Mouse (Mus musculus): ENCODE results near the gene Rpl32.

The Rpl32 gene

DNA sequence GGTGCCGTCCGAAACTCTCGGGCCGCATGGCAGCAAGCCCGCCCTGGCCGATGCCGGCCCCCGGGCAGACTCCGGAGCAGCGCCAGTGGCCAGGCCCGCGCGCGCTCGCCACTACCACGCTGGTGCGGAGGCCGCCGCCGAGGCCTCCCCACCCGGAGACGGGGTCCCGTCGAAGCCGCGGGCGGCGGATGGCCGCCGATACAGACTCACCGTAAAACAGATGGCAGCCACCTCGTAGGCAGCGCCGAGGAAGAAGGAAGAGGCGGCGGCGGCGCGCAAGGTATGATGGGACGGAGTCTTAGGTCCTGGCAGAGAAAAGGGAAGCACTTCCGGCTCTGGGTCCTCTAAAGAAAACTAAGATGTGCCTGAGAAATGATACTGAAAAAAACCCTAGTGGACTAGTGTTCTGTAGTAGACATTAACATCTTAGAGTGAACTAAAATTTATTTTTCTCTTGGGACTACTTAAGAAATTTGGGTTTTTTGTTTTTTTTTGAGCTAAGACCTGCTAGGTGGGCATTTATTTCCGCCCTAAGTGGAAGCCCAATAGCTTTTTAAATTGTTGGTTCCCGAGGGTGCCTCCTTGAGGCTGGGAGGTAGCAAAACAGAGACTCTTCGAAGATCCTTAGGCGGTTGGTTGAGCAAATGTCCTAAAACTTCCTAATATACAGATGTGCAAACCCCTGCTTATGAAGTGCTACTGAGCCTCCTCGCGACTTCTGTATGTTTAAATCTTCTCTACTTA, at the start of gene Rpl32:
Rpl32 (minus strand) TSS at position 260 of the 744 bp plus-strand sequence.
- peak; percentile 90 for DNase-seq (ENCODE audit: low spot score)

DNA sequence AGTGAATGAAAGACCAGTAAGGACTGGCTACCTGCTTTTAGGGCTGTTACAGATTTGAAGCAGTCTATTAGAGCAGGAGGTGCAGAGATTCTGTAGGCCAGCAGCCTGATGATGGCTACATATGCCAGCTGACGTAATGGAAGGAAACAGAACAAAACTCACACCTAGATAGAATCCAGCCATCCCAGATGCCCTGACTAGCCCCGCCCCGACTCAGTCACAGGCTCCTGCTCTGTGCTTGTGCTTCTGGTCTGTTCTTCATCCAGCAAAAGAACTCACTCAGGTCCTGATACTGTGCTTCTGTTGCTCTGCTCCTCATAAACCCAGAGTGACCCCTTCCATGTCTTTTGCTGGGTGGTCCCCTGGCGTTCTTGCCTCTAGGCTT, 47.8 kb upstream of the Rpl32 start:
- DNase-seq (ENCODE audit: low spot score): no peak

DNA sequence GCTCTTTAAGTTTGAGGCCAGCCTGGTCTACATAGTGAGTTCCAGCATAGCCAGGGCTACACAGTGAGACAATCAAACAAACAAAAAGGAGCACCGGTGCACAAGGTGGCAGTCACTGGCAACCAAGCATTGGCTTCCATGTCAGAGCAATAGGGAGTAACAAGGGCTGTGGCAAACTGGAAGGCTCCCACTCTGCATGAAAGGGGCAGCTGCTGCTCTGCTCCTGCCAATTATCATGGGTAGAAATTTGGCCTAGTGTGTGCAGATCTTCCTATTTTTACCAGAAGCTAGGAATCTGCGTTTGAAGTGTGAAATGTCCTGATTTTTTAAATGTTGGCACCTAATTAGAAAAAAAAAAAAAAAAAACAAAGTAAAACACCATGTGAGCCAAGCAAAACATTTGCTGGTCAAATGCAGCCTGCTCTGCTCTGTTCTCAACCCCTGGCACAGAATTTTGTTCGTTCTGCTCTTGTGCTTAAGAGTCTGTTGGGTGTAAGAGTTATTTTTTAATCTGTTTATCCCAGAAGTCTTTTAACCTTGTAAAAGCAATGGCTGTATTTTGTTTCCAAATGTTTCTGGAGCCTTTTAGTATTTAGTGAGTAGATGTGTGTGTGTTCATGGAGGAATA, 47.3 kb upstream of the Rpl32 start:
- no peak for DNase-seq (ENCODE audit: low spot score)

DNA sequence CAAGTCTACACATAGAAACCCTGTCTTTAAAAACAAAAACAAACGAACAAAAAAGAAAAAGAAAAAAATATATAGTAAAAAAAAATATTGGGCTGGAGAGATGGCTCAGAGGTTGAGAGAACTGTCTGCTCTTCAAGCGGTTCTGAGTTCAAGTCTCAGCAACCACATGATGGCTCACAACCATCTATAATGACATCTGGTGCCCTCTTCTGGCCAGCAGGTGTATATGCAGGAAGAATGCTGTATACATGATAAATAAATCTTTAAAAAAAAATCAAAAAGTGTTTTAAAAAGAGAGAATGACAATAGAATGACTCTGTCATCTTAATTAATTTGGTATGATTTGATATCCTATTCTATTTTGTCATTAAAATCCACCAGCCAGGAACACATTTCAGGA, 45.9 kb upstream of the Rpl32 start:
- DNase-seq (ENCODE audit: low spot score): no peak

DNA sequence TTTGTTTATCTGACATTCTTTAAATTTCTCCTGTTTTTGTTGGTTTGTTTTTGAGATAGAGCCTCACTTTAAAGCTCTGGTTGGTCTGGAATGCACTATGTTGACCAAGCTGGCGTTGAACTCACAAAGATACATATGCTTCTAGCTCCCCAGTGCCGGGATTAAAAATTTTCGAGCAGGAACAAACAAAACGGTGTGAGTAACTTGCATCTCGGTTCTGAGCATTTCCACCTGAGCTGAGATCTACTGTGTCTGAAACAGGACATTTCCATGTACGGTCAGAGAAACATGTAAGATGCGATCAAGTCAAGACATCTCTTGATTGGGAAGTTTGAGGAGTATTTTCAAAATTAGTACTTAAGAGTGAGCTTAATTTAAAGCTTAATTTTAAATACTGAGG, 45.4 kb upstream of the Rpl32 start:
- no peak for DNase-seq (ENCODE audit: low spot score)

DNA sequence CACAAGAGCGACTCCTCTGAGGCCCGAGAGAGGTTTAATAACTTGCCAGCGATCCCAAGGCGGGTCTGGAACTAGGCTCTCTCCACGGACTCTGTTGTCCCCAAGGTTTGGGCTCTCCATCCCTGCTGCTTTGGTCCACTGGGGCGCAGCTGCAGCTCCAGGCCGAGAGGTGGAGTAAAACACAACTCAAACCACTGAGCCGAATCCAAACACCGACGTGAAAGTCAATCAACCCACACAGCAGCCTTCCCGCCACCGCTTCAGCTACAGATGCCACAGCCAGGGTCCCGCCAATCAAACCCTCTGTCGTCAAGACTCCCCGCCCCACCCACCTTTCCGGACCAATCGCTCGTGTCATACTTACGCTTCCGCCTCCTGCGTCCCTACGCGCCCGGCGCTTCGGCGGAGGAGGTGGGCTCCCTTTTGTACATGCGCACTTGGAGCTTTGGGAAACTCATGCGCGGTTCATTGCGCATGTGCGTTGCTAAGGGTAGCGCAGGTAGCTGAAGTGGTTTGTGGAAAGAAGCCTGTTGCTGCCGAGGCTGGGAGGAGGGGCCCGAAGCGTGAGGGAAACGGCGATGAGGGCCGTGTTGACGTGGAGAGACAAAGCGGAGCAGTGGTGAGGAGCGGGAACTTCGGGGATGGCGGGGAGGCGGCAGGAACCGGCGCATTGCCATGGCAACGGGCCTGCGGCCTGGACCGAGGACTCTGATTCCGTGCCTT, 44.7 kb upstream of the Rpl32 start, which contains the start of the genes Mbd4 and Ift122:
Mbd4 (minus strand) TSS at position 281 of the 723 bp plus-strand sequence.
Ift122 (plus strand) TSS at position 380 of the 723 bp plus-strand sequence.
- peak; percentile 97 for DNase-seq (ENCODE audit: low spot score)

DNA sequence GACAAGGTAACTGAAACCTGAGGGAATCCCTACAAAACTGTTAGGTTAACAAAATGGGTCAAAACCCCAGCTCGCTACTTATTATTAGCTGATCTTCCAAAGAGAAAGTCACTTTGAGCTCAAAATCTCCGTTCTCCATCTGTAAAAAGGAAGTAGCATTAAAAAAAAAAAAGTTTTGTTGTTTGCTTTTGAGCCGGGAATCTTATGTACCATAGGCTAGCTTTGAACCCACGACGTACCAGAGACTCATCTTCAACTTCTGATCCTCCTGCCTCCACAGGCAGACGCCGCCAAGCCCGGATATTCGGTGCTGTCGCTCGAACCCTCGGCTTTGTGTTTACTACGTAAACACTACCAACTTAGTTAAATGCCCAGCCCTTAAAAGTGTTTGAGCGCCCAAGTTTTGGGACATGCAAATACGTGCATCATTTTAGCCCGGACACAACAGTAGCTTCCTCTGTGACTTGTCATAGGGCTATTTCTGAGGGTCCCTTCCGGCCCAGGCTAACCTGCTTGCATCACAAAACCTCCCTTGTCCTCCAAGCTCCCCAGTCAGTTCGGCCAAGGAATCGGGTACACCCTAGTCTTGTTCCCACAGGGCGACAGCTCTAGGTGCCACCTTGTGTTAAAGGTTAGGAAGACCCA, 44.0 kb upstream of the Rpl32 start:
- DNase-seq (ENCODE audit: low spot score): no peak

DNA sequence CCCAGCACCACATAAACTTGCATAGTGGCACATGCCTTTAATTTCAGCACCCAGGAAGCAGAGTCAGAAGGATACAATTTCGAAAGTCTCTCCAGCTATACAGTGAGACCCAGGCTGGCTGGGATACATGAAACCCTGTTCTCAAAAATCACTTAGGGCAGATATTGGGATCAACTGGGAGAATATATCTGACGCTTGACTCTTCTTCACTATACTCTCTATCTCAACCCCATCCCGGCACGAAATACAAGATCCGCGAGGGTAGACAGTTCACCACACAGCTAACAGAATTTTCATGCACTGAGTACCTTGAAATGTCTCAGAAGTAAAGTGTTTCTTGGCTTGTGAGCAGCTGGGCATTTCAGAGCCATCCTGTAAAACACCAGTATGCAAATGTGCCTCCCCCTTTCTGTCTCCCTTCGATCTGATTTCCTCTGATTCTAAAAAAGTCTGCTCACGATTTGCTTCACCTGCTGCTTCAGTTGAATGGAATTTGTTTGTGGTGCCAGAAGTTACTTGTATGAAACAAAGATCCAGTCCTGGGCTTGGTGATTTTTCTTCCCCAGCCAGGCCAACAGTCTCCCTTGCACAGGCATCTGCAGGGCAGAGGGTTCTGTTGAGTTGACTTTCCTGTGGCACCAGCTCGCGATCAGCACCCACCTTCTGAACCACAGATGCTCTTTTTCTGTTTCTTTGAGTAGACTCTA, 40.2 kb upstream of the Rpl32 start:
- DNase-seq (ENCODE audit: low spot score): no peak

DNA sequence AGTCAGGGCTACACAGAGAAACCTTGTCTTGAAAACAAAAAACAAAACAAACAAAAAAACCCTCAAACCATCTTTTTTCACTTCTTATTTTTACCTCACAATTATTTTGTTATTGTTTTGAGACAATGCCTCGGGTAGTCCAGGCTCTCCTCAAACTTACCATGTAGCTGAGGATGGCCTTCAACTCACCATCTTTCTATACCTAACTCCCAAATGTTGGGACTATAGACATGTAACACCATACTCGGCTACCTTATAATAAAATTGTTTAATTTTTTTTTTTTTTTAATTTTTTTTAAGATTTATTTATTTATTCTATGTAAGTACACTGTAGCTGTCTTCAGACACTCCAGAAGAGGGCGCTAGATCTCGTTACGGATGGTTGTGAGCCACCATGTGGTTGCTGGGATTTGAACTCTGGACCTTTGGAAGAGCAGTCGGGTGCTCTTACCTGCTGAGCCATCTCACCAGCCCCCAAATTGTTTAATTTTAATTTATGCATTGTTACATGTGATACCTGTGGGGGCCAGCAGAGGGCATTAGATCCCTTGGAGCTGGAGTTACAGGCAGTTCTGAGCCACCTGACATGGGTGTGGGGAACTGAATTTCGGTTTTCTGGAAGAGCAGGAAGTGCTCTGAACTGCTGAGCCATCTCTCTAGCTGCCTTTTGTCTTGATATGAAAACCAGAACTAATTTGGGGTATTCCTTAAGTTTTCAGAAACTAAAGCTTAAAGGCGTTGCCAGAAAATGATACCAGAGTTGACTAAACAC, 38.3 kb upstream of the Rpl32 start:
- DNase-seq (ENCODE audit: low spot score): peak; percentile 74

DNA sequence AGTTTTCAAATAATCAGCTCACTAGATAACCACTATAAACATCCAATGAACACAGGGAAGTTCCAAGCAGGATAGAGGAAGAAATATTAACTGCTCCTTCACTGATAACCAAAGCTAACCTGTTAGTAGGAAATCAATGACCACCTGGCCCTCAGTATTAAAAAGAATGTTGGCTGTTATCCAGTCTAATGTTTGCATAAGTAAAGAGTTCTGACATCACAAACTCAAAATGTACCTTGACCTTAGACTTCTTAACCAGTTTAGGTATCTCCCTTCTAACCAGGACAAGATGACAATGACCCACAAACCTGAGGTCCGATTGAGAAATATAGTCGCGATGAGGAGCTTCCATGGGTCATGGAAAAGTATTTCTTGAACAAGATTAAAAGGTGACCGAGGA, 36.5 kb upstream of the Rpl32 start:
- DNase-seq (ENCODE audit: low spot score): no peak

DNA sequence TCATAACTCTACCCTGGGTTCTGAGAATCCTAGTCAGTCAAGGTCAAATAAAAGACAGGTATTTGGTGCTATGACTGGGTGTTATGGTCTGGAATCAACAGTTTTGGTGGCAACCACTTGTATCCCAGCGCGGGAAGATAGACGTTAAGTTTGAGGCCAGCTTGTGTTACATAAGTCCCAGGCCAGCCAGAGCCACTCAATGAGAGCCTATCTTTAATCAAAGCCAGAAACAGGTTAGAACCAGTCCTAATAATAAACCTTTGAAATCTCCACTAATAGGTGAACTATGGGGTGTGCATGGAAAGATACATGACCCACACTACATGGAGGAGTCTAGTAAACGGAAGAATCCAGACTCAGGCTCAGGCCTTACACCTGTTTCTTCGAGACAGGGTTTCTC, 30.2 kb upstream of the Rpl32 start:
- no peak for DNase-seq (ENCODE audit: low spot score)

DNA sequence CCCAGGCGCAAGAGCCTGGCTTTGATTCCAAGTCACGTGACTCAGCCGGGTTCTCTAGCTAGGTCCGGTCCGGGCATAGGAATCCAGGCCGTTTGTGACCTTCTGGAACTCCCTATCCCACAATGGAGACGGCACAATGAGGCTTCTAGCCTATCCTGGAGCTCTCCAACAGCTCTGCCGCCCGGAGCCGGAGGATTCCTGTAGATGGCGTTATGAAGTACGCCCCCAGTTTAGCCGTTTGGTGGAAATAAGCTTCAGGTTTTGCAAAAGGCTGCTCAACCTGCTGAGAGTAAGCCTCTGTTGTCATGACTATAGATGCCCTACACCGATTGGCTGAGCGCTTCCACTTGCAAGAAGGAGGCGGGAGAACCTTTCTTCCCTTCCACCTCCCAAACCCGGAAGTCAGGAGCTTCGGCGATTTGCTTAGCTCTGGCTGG, 29.6 kb upstream of the Rpl32 start, which contains the start of gene Efcab12:
Efcab12 (minus strand) TSS at position 252 of the 437 bp plus-strand sequence.
- DNase-seq (ENCODE audit: low spot score): peak; percentile 74

DNA sequence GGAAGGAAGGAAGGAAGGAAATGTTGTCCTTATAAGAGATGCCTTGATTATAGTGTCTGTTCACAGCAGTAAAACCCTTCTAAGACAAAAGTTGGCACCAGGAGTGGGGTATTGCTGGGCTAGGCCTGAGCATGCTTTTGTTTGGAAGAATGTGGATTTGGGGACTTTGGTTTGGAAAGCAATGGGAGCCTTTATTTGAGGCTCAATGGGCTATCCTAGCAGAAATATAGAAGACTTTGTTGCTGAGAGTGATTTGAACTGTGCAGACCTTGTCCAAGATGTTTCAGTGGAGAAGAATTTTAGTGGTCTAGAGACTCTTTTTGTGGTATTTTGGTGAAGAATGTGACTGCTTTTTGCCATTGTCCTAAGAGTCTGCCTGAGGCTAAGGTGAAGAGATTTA, 25.3 kb upstream of the Rpl32 start:
- no peak for DNase-seq (ENCODE audit: low spot score)

DNA sequence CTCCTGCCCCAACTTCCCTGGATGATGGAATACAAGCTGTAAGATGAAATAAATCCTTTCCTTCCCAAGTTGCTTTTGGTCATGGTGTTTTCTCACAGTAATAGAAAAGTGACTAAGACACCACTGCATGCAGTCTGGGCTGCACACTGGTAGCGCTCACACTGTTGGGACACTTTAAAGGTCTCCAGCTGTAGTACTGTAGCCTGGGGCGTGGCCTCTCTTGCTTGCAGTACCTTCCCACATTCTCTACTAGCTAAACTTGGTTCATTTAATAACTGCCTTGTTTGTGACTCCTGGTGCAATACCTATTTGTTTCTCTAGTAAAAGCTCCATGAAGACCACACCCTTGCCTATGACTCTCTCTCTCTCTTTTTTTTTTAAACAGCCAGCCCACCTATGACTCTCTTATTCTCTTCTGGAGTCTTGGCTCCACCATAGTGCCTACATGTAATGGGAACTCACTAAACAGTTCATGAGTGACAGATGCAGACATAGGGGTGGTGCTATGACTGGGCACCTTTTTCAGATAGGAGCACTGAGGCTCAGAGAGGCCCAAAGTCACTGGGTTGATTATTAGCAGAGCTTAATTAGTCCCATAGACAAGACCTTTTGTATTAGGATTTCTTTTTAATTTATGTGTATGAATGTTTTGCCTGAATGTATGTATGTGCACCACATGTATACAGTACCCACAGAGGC, 23.8 kb upstream of the Rpl32 start:
- DNase-seq (ENCODE audit: low spot score): no peak

DNA sequence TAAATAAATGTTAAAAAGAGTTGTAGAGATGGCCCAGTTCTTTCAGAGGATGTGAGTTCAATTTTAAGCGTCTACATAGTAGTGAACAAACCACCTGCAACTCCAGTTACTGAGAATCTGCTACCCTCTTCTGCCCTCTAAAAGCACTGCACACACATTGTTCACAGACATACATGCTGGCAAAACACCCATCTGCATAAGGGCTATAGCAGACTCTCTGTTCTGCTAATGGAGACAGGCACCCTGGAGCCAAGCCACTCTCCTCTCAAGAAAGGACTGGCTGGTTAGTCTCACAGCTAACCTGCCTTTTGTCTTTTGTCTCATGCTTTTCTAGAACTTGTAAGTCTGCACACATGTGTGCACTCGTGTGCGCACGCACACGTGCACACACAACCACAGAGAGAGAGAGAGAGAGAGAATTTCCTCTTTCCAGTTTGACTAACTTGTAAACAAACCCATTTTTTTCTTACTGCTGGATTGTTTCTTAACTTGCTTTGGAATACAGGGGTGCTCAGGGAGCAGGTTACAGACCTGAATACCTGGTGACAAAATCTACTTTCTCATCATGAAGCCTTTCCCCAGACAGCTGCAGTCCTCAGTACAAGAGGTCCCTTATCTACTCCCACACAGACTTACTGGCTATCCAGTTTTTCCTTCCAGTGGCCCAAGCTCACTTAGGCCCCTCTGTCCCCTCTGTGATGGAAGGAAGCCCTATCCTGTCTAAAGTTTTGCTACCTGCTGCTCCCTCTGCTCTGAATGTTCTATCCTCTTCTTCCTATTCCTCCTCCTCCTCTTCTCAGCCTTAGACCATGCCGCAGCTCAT, 22.4 kb upstream of the Rpl32 start:
- DNase-seq (ENCODE audit: low spot score): no peak

DNA sequence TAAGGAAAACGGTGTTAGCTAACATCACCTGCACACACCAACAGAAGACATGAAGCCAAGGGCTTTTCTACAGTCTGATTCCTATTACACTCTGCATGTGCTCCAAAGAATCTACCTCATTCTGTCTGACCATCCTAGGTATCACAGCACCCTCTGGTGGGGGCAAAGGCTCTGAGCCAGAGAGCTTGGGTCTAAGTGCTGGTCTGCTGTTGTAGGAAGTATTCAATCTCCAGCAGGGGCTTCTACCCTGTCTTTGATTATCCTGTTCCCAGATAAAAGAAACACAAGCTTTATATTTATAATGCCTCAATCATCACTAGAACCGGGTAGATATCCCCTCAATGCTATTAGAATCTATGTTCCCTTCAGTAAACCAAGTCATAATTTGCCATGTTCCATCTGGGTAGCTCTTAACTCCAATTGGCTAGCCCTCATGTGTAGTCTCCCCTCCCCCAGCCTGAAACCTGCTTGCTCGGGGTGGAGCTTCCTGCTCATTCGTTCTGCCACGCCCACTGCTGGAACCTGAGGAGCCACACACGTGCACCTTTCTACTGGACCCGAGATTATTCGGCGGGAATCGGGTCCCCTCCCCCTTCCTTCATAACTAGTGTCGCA, 15.4 kb upstream of the Rpl32 start:
- DNase-seq (ENCODE audit: low spot score): peak; percentile 67

DNA sequence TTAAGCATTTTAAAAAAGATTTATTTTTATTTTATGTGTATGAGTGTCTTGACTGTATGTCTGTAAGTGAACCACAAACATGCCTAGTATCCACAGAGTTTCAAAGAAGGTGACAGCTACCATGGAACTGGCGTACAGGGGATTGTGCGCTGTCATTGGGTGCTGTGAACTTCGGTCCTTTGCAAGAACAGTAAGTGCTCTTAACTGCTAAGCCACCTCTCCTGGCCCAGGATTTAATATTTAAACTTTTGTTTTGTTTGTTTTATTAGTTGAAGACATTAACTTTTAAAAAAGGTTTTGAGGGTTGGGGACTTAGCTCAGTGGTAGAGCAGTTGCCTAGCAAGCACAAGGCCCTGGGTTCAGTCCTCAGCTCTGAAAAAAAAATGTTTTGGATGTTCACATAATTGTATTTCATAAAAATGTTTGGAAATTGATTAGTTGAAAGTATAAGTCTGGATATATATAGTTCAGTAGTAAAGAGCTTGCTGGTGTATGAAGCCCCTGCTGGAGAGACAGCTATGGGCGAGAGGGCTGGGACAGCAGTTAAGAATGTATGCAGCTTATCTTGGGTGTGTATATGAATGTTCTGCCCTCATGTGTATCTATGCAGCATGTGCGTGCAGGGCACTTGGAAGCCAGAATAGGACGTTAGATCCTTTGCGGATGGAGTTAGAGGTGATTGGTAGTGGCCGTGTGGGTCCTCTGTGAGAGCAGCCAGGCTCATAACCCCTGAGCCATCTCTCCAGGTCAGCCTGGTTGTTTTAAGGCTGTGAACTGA, 12.9 kb upstream of the Rpl32 start:
- DNase-seq (ENCODE audit: low spot score): no peak

DNA sequence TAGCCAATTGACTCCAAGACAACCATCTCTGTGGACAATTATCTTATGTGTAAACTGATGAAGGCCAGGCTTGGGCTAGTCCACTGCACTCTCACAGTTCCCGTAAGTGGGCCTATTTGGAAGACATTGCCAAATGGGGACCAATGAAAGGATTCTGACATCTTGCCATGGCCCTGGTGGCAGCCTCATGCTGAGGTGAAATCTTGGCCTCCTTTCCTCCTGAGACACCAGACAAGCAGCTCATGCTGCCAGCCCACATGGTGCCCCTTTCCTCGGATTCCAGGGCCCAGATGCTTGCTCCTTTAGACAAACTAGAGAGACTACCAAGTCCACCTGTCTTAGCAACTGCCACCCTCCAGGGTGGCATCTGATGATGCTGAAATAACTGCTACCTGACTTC, 9.6 kb upstream of the Rpl32 start:
- no peak for DNase-seq (ENCODE audit: low spot score)
